Mouse (Mus musculus) thymus, postnatal 14 days (tissue): Measurements from ENCODE around the gene Col9a2.
A peak's percentile ranks its signal among the peaks of the same experiment; 100 is the strongest.
"Not testable (repeated sequence)": the region's sequence is repeated elsewhere in the genome, so short reads cannot be mapped to it uniquely, and the experiment has no call there.

Source experiments
- DNase-seq: peaks from one replicate; pipeline ENCODE4 v3.0.0; 2021

Col9a2 gene

GRCm38 (mm10) chr4:121021911-121022310, 17.3 kb upstream of the Col9a2 start:
- no peak for DNase-seq

GRCm38 (mm10) chr4:121023464-121023863, 15.7 kb upstream of the Col9a2 start:
- no peak for DNase-seq

GRCm38 (mm10) chr4:121023941-121024340, 15.2 kb upstream of the Col9a2 start:
- DNase-seq: no peak

- DNase-seq: peak; percentile 19
Measured at GRCm38 (mm10) chr4:121025681-121026080, 13.5 kb upstream of the Col9a2 start.

GRCm38 (mm10) chr4:121028146-121028545, 11.0 kb upstream of the Col9a2 start:
- DNase-seq: no peak

- peak; percentile 56 for DNase-seq
Measured at GRCm38 (mm10) chr4:121028659-121029392, 10.4 kb upstream of the Col9a2 start.

GRCm38 (mm10) chr4:121029632-121030031, 9.6 kb upstream of the Col9a2 start:
- DNase-seq: no peak

- no peak for DNase-seq
Measured at GRCm38 (mm10) chr4:121031440-121031839, 7.7 kb upstream of the Col9a2 start.

GRCm38 (mm10) chr4:121033006-121033405, 6.2 kb upstream of the Col9a2 start:
- DNase-seq: peak; percentile 21

GRCm38 (mm10) chr4:121040323-121040722, 1.1 kb downstream of the Col9a2 start:
- no peak for DNase-seq

- DNase-seq: peak; percentile 64
Measured at GRCm38 (mm10) chr4:121040897-121041671, 1.9 kb downstream of the Col9a2 start.

GRCm38 (mm10) chr4:121042472-121042871, 3.3 kb downstream of the Col9a2 start:
- DNase-seq: no peak

- DNase-seq: no peak
Measured at GRCm38 (mm10) chr4:121042946-121043345, 3.8 kb downstream of the Col9a2 start.

- no peak for DNase-seq
Measured at GRCm38 (mm10) chr4:121051863-121052262, 12.7 kb downstream of the Col9a2 start.

- no peak for DNase-seq
Measured at GRCm38 (mm10) chr4:121052454-121053323, 13.5 kb downstream of the Col9a2 start.

- peak; percentile 50 for DNase-seq
Measured at GRCm38 (mm10) chr4:121056342-121056741, 17.2 kb downstream of the Col9a2 start.

GRCm38 (mm10) chr4:121057032-121057431, 17.8 kb downstream of the Col9a2 start:
- DNase-seq: no peak

GRCm38 (mm10) chr4:121059218-121059617, 20.0 kb downstream of the Col9a2 start:
- DNase-seq: not testable (repeated sequence)

- no peak for DNase-seq
Measured at GRCm38 (mm10) chr4:121065336-121065735, 26.2 kb downstream of the Col9a2 start.

GRCm38 (mm10) chr4:121074250-121074649, 35.1 kb downstream of the Col9a2 start:
- no peak for DNase-seq

- no peak for DNase-seq
Measured at GRCm38 (mm10) chr4:121077915-121078646, 38.9 kb downstream of the Col9a2 start.

- DNase-seq: no peak
Measured at GRCm38 (mm10) chr4:121080395-121080794, 41.2 kb downstream of the Col9a2 start.
